Mouse (Mus musculus) ovary, postnatal 10 days (tissue): ENCODE measurements around the gene Olfr1029.
"Not testable (repeated sequence)": the region's sequence is repeated elsewhere in the genome, so short reads cannot be mapped to it uniquely, and the experiment has no call there.

Experiments used
- DNase-seq: peaks from one replicate; pipeline ENCODE4 v3.0.0; 2022; ENCODE audit warnings: low spot score

Gene Olfr1029

DNA sequence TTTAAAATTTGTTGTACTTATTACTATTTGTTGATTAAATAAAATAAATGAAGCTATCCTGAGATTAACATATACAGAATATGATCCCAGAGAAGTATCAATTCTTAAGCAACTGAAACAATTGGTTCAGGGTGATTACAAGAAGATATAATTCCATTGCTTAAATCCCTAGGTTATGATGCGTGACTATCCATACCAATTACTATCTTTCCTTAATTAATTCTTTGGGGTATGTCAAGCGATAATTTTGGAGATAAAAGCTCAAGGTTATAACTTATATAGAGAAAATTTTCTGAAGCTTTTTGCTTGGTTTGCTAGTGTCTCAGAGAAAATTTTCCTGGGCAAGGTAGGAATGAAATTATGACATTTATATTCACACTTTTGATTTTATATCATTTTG, at the start of gene Olfr1029:
Gene Olfr1029 (plus strand): TSS at position 301 of the 400 bp plus-strand sequence.
- no peak for DNase-seq

DNA sequence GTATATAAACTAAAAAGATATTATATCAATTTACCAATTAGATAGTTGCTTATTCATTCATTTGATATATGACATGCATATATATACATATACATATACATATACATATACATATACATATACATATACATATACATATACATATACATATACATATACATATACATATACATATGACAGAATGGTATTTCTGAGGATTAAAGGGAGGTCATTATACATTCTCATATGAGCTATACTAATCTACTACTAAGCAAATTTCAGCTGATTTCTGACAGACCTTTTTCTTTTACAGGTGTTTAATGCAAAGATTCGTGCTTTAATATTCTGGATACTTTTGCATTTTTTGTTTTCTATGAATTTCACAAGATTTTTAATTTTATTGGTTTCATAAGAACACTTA, 23.6 kb upstream of the Olfr1029 start, which contains the start of gene Olfr1028:
Gene Olfr1028 (plus strand): TSS at position 301 of the 400 bp plus-strand sequence.
- no peak for DNase-seq

DNA sequence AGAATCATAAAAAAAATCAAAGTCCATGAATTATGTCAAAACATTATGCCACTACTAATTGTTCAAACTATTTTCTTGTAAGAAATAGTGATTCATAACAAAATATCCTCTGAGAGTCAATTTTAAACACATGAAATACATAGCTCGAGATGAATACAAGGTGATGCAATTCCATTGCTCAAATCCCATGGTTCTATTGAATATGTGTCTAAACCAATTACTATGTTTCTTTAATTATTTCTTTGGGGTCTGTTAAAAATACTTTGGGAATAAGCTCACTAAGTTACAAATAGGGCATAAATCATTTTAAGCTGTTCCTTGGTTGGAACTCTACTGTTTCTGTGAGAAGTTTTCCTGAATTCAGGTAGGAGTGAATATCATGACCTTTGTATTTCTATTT, 5.3 kb downstream of the Olfr1029 start, which contains the start of gene Olfr1030:
Gene Olfr1030 (plus strand): TSS at position 301 of the 400 bp plus-strand sequence.
- DNase-seq: no peak

DNA sequence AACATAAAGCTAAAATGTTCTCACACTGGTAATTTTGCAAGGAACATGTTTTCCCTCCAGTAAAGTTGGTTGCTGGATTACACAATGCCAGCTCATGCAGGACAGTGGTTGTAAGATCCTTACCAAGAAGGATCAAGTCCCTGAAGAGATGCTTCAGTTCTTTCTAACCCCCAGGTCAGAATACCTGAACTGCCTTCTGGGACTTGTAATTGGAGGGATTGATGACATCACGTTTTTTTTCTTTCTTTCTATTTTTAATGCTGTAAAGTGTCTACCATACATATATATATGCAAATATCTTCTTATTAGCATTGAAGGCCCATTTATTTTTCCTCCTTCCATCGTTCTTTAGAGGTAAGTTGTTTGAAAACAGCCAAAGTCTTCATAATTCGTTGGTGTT, 16.3 kb downstream of the Olfr1029 start, which contains the start of gene Olfr1031:
Gene Olfr1031 (plus strand): TSS at position 301 of the 400 bp plus-strand sequence.
- no peak for DNase-seq

DNA sequence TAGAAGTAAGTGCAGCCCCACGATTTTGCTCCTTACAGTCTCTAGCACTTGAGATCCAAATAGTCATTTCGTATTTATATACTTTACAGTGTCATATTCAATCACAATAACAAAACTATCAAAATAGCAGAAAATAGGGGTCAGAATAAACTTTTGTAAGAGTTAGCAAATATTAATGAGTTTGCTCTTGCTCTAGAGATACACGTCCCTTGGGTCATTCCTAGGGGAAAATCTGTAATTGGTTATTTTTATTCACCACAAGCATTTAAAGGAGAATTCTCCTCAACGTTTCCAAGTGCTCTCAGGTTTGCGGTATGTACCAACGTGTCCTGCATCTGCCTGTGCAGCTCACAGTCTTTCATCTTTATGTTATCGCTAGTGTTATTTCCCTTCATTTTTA, 31.5 kb downstream of the Olfr1029 start, which contains the start of gene Olfr1032:
Gene Olfr1032 (plus strand): TSS at position 301 of the 400 bp plus-strand sequence.
- DNase-seq: no peak

DNA sequence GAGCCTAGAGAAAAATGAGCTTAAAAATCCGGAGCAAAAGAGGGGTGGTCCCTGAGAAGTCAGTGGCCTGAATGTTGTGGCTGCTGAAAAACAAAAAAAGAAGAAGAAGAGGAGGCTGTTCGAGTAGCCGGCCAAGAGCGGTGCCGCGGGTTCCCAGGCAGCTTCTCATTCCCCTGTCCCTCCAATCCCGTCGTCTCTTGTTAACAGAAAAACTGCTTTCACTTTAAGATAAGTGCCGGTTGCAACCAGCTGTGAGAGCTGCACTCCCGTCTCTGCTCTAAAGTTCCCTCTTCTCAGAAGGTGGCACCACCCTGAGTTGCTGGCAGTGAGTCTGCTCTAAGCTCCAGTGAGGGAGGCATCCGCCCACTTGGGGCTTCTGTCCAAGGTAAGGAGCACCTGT, 46.7 kb downstream of the Olfr1029 start, which contains the start of gene Olfr1033:
Gene Olfr1033 (plus strand): TSS at position 228 of the 400 bp plus-strand sequence.
- not testable (repeated sequence) for DNase-seq

DNA sequence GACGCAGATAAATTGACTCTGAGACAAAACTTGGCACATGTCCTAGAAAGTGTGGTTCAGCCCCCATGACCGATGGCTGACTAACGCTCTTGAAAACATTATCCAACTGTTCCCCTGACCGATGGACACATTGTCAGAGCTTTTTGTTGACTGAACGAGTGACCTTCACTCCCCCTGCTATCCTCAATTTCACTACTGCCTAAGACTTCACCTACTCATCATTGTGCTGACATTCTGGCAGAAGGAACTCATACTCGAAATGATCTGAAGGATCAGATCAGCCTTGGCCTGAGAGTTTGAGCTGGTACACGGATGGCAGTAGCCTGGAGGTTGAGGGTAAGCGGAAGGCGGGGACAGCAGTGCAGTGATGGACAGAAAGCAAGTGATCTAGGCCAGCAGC, 47.8 kb downstream of the Olfr1029 start:
- not testable (repeated sequence) for DNase-seq
